Mouse (Mus musculus) ES-E14 (cell line): Measurements from ENCODE around the gene Smoc1. TPM values are rescaled to one million over a fixed set of nuclear protein-coding genes. Genes with fewer than 3 reads are reported as not detected.

Source experiments
- DNase-seq: peaks from one replicate; pipeline ENCODE4 v3.0.0-alpha.2; 2013; ENCODE audit warnings: low read depth, low spot score
- H3K27ac ChIP-seq: 2 replicates; pipeline ENCODE4 v1.5.1; 2012; ENCODE audit warnings: low read depth, mild to moderate bottlenecking, low read length, moderate library complexity, mixed read lengths; ENCODE audit not compliant: poor library complexity, insufficient read depth, severe bottlenecking
- H3K36me3 ChIP-seq: 2 replicates; pipeline ENCODE4 v1.6.1; 2012; ENCODE audit warnings: mild to moderate bottlenecking, low read length, moderate library complexity, mixed read lengths; ENCODE audit not compliant: control insufficient read depth, poor library complexity, insufficient read depth, severe bottlenecking
- H3K4me1 ChIP-seq, 2 experiments: fragments of 150-350 bp in 1 of 2; sonication (generic) in 1 of 2; 2 replicates each; pipeline ENCODE4 v1.6.1; 2012; ENCODE audit warnings: low read length in 2 of 2, mild to moderate bottlenecking in 1 of 2, mixed read lengths in 1 of 2; ENCODE audit not compliant: control insufficient read depth in 2 of 2, insufficient read depth in 2 of 2, poor library complexity in 1 of 2
- H3K4me3 ChIP-seq, 2 experiments: fragments of 150-350 bp in 1 of 2; sonication (generic) in 1 of 2; 2 replicates each; pipeline ENCODE4 v1.5.1; 2012; ENCODE audit warnings: low read length in 2 of 2, low read depth in 1 of 2, mild to moderate bottlenecking in 1 of 2, mixed read lengths in 1 of 2; ENCODE audit not compliant: insufficient read depth in 1 of 2, poor library complexity in 1 of 2, severe bottlenecking in 1 of 2
- H3K9ac ChIP-seq: 2 replicates; pipeline ENCODE4 v1.6.1; 2012; ENCODE audit warnings: low read depth, mild to moderate bottlenecking, low read length, mixed read lengths; ENCODE audit not compliant: poor library complexity, insufficient read depth, severe bottlenecking
- H3K9me3 ChIP-seq: fragments of 150-350 bp; sonication (generic); 2 replicates; pipeline ENCODE4 v1.6.1; 2012; ENCODE audit warnings: low read depth, mild to moderate bottlenecking, low read length; ENCODE audit not compliant: control insufficient read depth, insufficient read depth
- CHD2 ChIP-seq: IDR thresholded peaks from 2 replicates; pipeline ENCODE4 v1.6.1; 2014; ENCODE audit warnings: mild to moderate bottlenecking, low read depth, low read length, inconsistent platforms
- HCFC1 ChIP-seq: IDR thresholded peaks from 2 replicates; pipeline ENCODE4 v1.6.1; 2012; ENCODE audit warnings: low read length, inconsistent platforms, borderline replicate concordance; ENCODE audit not compliant: insufficient read depth
- MAFK ChIP-seq: IDR thresholded peaks from 2 replicates; pipeline ENCODE4 v1.6.1; 2014; ENCODE audit warnings: mild to moderate bottlenecking, low read depth, low read length, inconsistent platforms; ENCODE audit not compliant: insufficient read depth
- ZC3H11A ChIP-seq: IDR thresholded peaks from 2 replicates; pipeline ENCODE4 v1.6.1; 2012; ENCODE audit warnings: low read depth, mild to moderate bottlenecking, inconsistent platforms, low read length, borderline replicate concordance
- ZNF384 ChIP-seq: IDR thresholded peaks from 2 replicates; pipeline ENCODE4 v1.6.1; 2012; ENCODE audit warnings: low read depth, low read length, inconsistent platforms
- in situ Hi-C, 2 experiments: fragments of 600-800 bp; cut with MboI; formaldehyde crosslinking; loops; one replicate each; pipeline ENCODE4 v1.15.1; 2025; ENCODE audit warnings: low sequenced_read_pairs in 2 of 2, inconsistent platforms in 1 of 2; ENCODE audit not compliant: unreplicated experiment in 2 of 2
- total RNA-seq: library from RNA; depleted of rRNA; stranded (reverse); fragments of 300-350 nt; gene quantifications from 2 replicates; pipeline ENCODE4 v1.2.3, GENCODE M21; 2012

Gene Smoc1
- total RNA-seq, 1 experiment: 15.3 TPM

GRCm38 (mm10) chr12:81108600-81109011, 82.0 kb downstream of the Smoc1 start:
- no peak for DNase-seq
- no peak for TF ChIP-seq ZNF384
- TF ChIP-seq CHD2: no peak
- no peak overlapping the region for H3K9ac ChIP-seq
- in situ Hi-C loops: no loop called here
- H3K36me3 ChIP-seq: no peaks in the 10 kb centered on the region; the same call in 1 of the 2 replicates
- H3K27ac ChIP-seq: no peak overlapping the region
- no peaks in the 10 kb centered on the region for H3K4me1 ChIP-seq
- no peaks in the 10 kb centered on the region for H3K9me3 ChIP-seq
- no peak overlapping the region for H3K4me3 ChIP-seq

- no peaks in the 10 kb centered on the region; the same call in 1 of the 2 replicates for H3K36me3 ChIP-seq
- no peaks in the 10 kb centered on the region for H3K4me1 ChIP-seq
- no peaks in the 10 kb centered on the region for H3K9me3 ChIP-seq
- no peak overlapping the region for H3K27ac ChIP-seq
- TF ChIP-seq ZC3H11A (no peak), HCFC1 (no peak), ZNF384 (no peak), CHD2 (no peak), MAFK (no peak)
- no peak overlapping the region for H3K9ac ChIP-seq
- DNase-seq: no peak
- no peak overlapping the region for H3K4me3 ChIP-seq
- in situ Hi-C loops: no loop called here
Observed at GRCm38 (mm10) chr12:81110006-81110405, 83.4 kb downstream of the Smoc1 start.

- TF ChIP-seq MAFK: no peak
- no peak for TF ChIP-seq CHD2
- no peak for TF ChIP-seq ZNF384
- TF ChIP-seq ZC3H11A: no peak
- no peak for TF ChIP-seq HCFC1
- no peak overlapping the region for H3K4me3 ChIP-seq
- H3K9me3 ChIP-seq: no peaks in the 10 kb centered on the region
- DNase-seq: no peak
- no peak overlapping the region for H3K9ac ChIP-seq
- in situ Hi-C loops: no loop called here
- no peak overlapping the region for H3K27ac ChIP-seq
- no peaks in the 10 kb centered on the region; the same call in 1 of the 2 replicates for H3K36me3 ChIP-seq
- H3K4me1 ChIP-seq: no peaks in the 10 kb centered on the region
Observed at GRCm38 (mm10) chr12:81112321-81112720, 85.7 kb downstream of the Smoc1 start.

- in situ Hi-C loops: no loop called here
- no peak overlapping the region for H3K27ac ChIP-seq
- DNase-seq: no peak
- H3K36me3 ChIP-seq: no peaks in the 10 kb centered on the region
- TF ChIP-seq MAFK (peak; percentile 99), ZC3H11A (no peak)
- peaks cover 3% of the 10 kb centered on the region; the same call in 1 of the 2 replicates for H3K9me3 ChIP-seq
- no peak overlapping the region for H3K9ac ChIP-seq
- no peaks in the 10 kb centered on the region for H3K4me1 ChIP-seq
- no peak overlapping the region for H3K4me3 ChIP-seq
Observed at GRCm38 (mm10) chr12:81120301-81120700, 93.7 kb downstream of the Smoc1 start.

GRCm38 (mm10) chr12:81123793-81124192, 97.2 kb downstream of the Smoc1 start:
- Histone ChIP-seq H3K4me1 (no peaks in the 10 kb centered on the region), H3K27ac (no peak overlapping the region), H3K36me3 (no peaks in the 10 kb centered on the region), H3K4me3 (no peak overlapping the region), H3K9me3 (peaks cover 3% of the 10 kb centered on the region; the same call in 1 of the 2 replicates), H3K9ac (no peak overlapping the region)
- no peak for DNase-seq
- TF ChIP-seq ZC3H11A (no peak), CHD2 (no peak), ZNF384 (no peak), HCFC1 (no peak), MAFK (no peak)
- in situ Hi-C loops: no loop called here
